Mouse (Mus musculus): ENCODE results near the gene Tmprss6. TPM values are rescaled to one million over a fixed set of nuclear protein-coding genes. Genes with fewer than 3 reads are reported as not detected.

Gene Tmprss6
- polyA plus RNA-seq, 1 experiment from 2014 or later: 1.8 TPM

- Histone ChIP-seq H3K36me3 (ENCODE audit: control insufficient read depth, insufficient read depth, low read length) (no peaks in the 10 kb centered on the region), H3K9ac (ENCODE audit: low read length) (no peak overlapping the region), H3K27ac (ENCODE audit: low read length) (no peak overlapping the region), H3K27me3 (ENCODE audit: control insufficient read depth, insufficient read depth, low read length) (no peaks in the 10 kb centered on the region), H3K4me2 (ENCODE audit: low read depth, low read length) (no peak overlapping the region), H3K4me3 (replicated peaks; ENCODE audit: low read length) (no peak overlapping the region), H3K9me3 (replicated peaks; ENCODE audit: control insufficient read depth, low read length) (no peaks in the 10 kb centered on the region), H3K4me1 (ENCODE audit: control insufficient read depth, insufficient read depth, low read length) (no peaks in the 10 kb centered on the region)
- WGBS: 80% methylated on average over 3 of the region's 3 CpGs
- no peak for ATAC-seq (ENCODE audit: insufficient read depth, low FRiP score)
Observed at GRCm38 (mm10) chr15:78489248-78489647, 20.8 kb upstream of the Tmprss6 start.

GRCm38 (mm10) chr15:78487066-78487465 lies 18.6 kb upstream of the Tmprss6 start:
- Histone ChIP-seq H3K4me2 (ENCODE audit: low read depth, low read length) (no peak overlapping the region), H3K36me3 (ENCODE audit: control insufficient read depth, insufficient read depth, low read length) (no peaks in the 10 kb centered on the region), H3K27ac (ENCODE audit: low read length) (no peak overlapping the region), H3K4me1 (ENCODE audit: control insufficient read depth, insufficient read depth, low read length) (no peaks in the 10 kb centered on the region), H3K4me3 (replicated peaks; ENCODE audit: low read length) (no peak overlapping the region), H3K9me3 (replicated peaks; ENCODE audit: control insufficient read depth, low read length) (no peaks in the 10 kb centered on the region), H3K9ac (ENCODE audit: low read length) (no peak overlapping the region), H3K27me3 (ENCODE audit: control insufficient read depth, insufficient read depth, low read length) (no peaks in the 10 kb centered on the region)
- no peak for ATAC-seq (ENCODE audit: insufficient read depth, low FRiP score)
- WGBS: 63% methylated on average over 4 of the region's 4 CpGs

GRCm38 (mm10) chr15:78486564-78486963 lies 18.1 kb upstream of the Tmprss6 start:
- no peak overlapping the region for H3K9ac ChIP-seq (ENCODE audit: low read length)
- no peak for ATAC-seq (ENCODE audit: insufficient read depth, low FRiP score)
- no peak overlapping the region for H3K4me2 ChIP-seq (ENCODE audit: low read depth, low read length)
- H3K4me1 ChIP-seq (ENCODE audit: control insufficient read depth, insufficient read depth, low read length): no peaks in the 10 kb centered on the region
- no peaks in the 10 kb centered on the region for H3K36me3 ChIP-seq (ENCODE audit: control insufficient read depth, insufficient read depth, low read length)
- H3K9me3 ChIP-seq (replicated peaks; ENCODE audit: control insufficient read depth, low read length): no peaks in the 10 kb centered on the region
- WGBS: 88% methylated on average over 1 of the region's 1 CpGs
- H3K27me3 ChIP-seq (ENCODE audit: control insufficient read depth, insufficient read depth, low read length): no peaks in the 10 kb centered on the region
- H3K27ac ChIP-seq (ENCODE audit: low read length): no peak overlapping the region
- H3K4me3 ChIP-seq (replicated peaks; ENCODE audit: low read length): no peak overlapping the region

GRCm38 (mm10) chr15:78483311-78483710 lies 14.9 kb upstream of the Tmprss6 start:
- Histone ChIP-seq H3K4me1 (ENCODE audit: control insufficient read depth, insufficient read depth, low read length) (no peaks in the 10 kb centered on the region), H3K27ac (ENCODE audit: low read length) (no peak overlapping the region), H3K9me3 (replicated peaks; ENCODE audit: control insufficient read depth, low read length) (no peaks in the 10 kb centered on the region), H3K27me3 (ENCODE audit: control insufficient read depth, insufficient read depth, low read length) (no peaks in the 10 kb centered on the region), H3K36me3 (ENCODE audit: control insufficient read depth, insufficient read depth, low read length) (no peaks in the 10 kb centered on the region), H3K4me2 (ENCODE audit: low read depth, low read length) (no peak overlapping the region), H3K9ac (ENCODE audit: low read length) (no peak overlapping the region), H3K4me3 (replicated peaks; ENCODE audit: low read length) (no peak overlapping the region)
- ATAC-seq (ENCODE audit: insufficient read depth, low FRiP score): no peak
- 70% methylated on average over 4 of the region's 4 CpGs for WGBS

GRCm38 (mm10) chr15:78482518-78482917 lies 14.1 kb upstream of the Tmprss6 start:
- no peak overlapping the region for H3K27ac ChIP-seq (ENCODE audit: low read length)
- no peak overlapping the region for H3K9ac ChIP-seq (ENCODE audit: low read length)
- no peak overlapping the region for H3K4me2 ChIP-seq (ENCODE audit: low read depth, low read length)
- H3K9me3 ChIP-seq (replicated peaks; ENCODE audit: control insufficient read depth, low read length): no peaks in the 10 kb centered on the region
- no peaks in the 10 kb centered on the region for H3K27me3 ChIP-seq (ENCODE audit: control insufficient read depth, insufficient read depth, low read length)
- no peak overlapping the region for H3K4me3 ChIP-seq (replicated peaks; ENCODE audit: low read length)
- WGBS: 58% methylated on average over 3 of the region's 3 CpGs
- no peak for ATAC-seq (ENCODE audit: insufficient read depth, low FRiP score)
- no peaks in the 10 kb centered on the region for H3K36me3 ChIP-seq (ENCODE audit: control insufficient read depth, insufficient read depth, low read length)
- no peaks in the 10 kb centered on the region for H3K4me1 ChIP-seq (ENCODE audit: control insufficient read depth, insufficient read depth, low read length)

- H3K27me3 ChIP-seq (ENCODE audit: control insufficient read depth, insufficient read depth, low read length): no peaks in the 10 kb centered on the region
- no peak overlapping the region for H3K9ac ChIP-seq (ENCODE audit: low read length)
- WGBS: 55% methylated on average over 9 of the region's 9 CpGs
- H3K4me2 ChIP-seq (ENCODE audit: low read depth, low read length): no peak overlapping the region
- H3K9me3 ChIP-seq (replicated peaks; ENCODE audit: control insufficient read depth, low read length): no peaks in the 10 kb centered on the region
- no peak overlapping the region for H3K27ac ChIP-seq (ENCODE audit: low read length)
- no peak for ATAC-seq (ENCODE audit: insufficient read depth, low FRiP score)
- H3K4me3 ChIP-seq (replicated peaks; ENCODE audit: low read length): no peak overlapping the region
- H3K4me1 ChIP-seq (ENCODE audit: control insufficient read depth, insufficient read depth, low read length): no peaks in the 10 kb centered on the region
- H3K36me3 ChIP-seq (ENCODE audit: control insufficient read depth, insufficient read depth, low read length): no peaks in the 10 kb centered on the region
Observed at GRCm38 (mm10) chr15:78481448-78482000, 13.1 kb upstream of the Tmprss6 start.

- H3K36me3 ChIP-seq (ENCODE audit: control insufficient read depth, insufficient read depth, low read length): no peaks in the 10 kb centered on the region
- peak; percentile 53; the same call in 1 of the 2 replicates for ATAC-seq (ENCODE audit: insufficient read depth, low FRiP score)
- 41% methylated on average over 2 of the region's 2 CpGs for WGBS
Observed at GRCm38 (mm10) chr15:78480991-78481390, 12.6 kb upstream of the Tmprss6 start.

GRCm38 (mm10) chr15:78480111-78480510 lies 11.7 kb upstream of the Tmprss6 start:
- Histone ChIP-seq H3K4me2 (ENCODE audit: low read depth, low read length) (no peak overlapping the region), H3K4me1 (ENCODE audit: control insufficient read depth, insufficient read depth, low read length) (no peaks in the 10 kb centered on the region), H3K9me3 (replicated peaks; ENCODE audit: control insufficient read depth, low read length) (no peaks in the 10 kb centered on the region), H3K27ac (ENCODE audit: low read length) (no peak overlapping the region), H3K4me3 (replicated peaks; ENCODE audit: low read length) (no peak overlapping the region), H3K36me3 (ENCODE audit: control insufficient read depth, insufficient read depth, low read length) (no peaks in the 10 kb centered on the region), H3K9ac (ENCODE audit: low read length) (no peak overlapping the region), H3K27me3 (ENCODE audit: control insufficient read depth, insufficient read depth, low read length) (no peaks in the 10 kb centered on the region)
- WGBS: 69% methylated on average over 7 of the region's 7 CpGs
- ATAC-seq (ENCODE audit: insufficient read depth, low FRiP score): no peak

More at GRCm38 (mm10) chr15:78480991-78481390, 12.6 kb upstream of the Tmprss6 start:
- Histone ChIP-seq H3K9me3 (replicated peaks; ENCODE audit: control insufficient read depth, low read length) (no peaks in the 10 kb centered on the region), H3K4me3 (replicated peaks; ENCODE audit: low read length) (no peak overlapping the region), H3K4me1 (ENCODE audit: control insufficient read depth, insufficient read depth, low read length) (no peaks in the 10 kb centered on the region), H3K4me2 (ENCODE audit: low read depth, low read length) (no peak overlapping the region), H3K27ac (ENCODE audit: low read length) (no peak overlapping the region), H3K27me3 (ENCODE audit: control insufficient read depth, insufficient read depth, low read length) (no peaks in the 10 kb centered on the region), H3K9ac (ENCODE audit: low read length) (no peak overlapping the region)

- H3K9ac ChIP-seq (ENCODE audit: low read length): no peak overlapping the region
- no peak overlapping the region for H3K27ac ChIP-seq (ENCODE audit: low read length)
- no peak for ATAC-seq (ENCODE audit: insufficient read depth, low FRiP score)
- WGBS: 78% methylated on average over 5 of the region's 5 CpGs
- no peaks in the 10 kb centered on the region for H3K9me3 ChIP-seq (replicated peaks; ENCODE audit: control insufficient read depth, low read length)
- H3K4me2 ChIP-seq (ENCODE audit: low read depth, low read length): no peak overlapping the region
- no peaks in the 10 kb centered on the region for H3K36me3 ChIP-seq (ENCODE audit: control insufficient read depth, insufficient read depth, low read length)
- H3K27me3 ChIP-seq (ENCODE audit: control insufficient read depth, insufficient read depth, low read length): no peaks in the 10 kb centered on the region
- H3K4me3 ChIP-seq (replicated peaks; ENCODE audit: low read length): no peak overlapping the region
- no peaks in the 10 kb centered on the region for H3K4me1 ChIP-seq (ENCODE audit: control insufficient read depth, insufficient read depth, low read length)
Observed at GRCm38 (mm10) chr15:78479470-78479869, 11.0 kb upstream of the Tmprss6 start.
